Mouse (Mus musculus): ENCODE data around the gene AW551984.

GRCm38 (mm10) chr9:39558349-39558647 lies 45.9 kb downstream of the AW551984 start:
- TF ChIP-seq POLR2A (IDR thresholded peaks at IDR 0.05; ENCODE audit: extremely low read depth, insufficient read depth, low read length) (no peak), CTCF (IDR thresholded peaks at IDR 0.05; ENCODE audit: low read depth, low read length) (no peak)

Data from liver, adult 2 months (tissue).